Mouse (Mus musculus) lung, embryonic 16.5 days (tissue): ENCODE results near the gene Gm49391. TPM values are rescaled to one million over a fixed set of nuclear protein-coding genes. Genes with fewer than 3 reads are reported as not detected.
A peak's percentile ranks its signal among the peaks of the same experiment; 100 is the strongest.
"Not testable (repeated sequence)": the region's sequence is repeated elsewhere in the genome, so short reads cannot be mapped to it uniquely, and the experiment has no call there.

Experiments used
- ATAC-seq: fragments of 200-750 bp; cut with Nextera tagmentation; 2 replicates; pipeline ENCODE4 v1.8.0; 2017; ENCODE audit warnings: low read depth, mild to moderate bottlenecking, moderate library complexity
- H3K27ac ChIP-seq: fragments of 300-500 bp; sonication (generic); 2 replicates; pipeline ENCODE4 v1.5.1; 2014; ENCODE audit warnings: mild to moderate bottlenecking, control low read depth, low read length
- H3K27me3 ChIP-seq: fragments of 300-500 bp; sonication (generic); 2 replicates; pipeline ENCODE4 v1.6.1; 2014; ENCODE audit warnings: low read depth, low read length, mixed read lengths; ENCODE audit not compliant: control insufficient read depth, insufficient read depth
- H3K36me3 ChIP-seq: fragments of 300-500 bp; sonication (generic); 2 replicates; pipeline ENCODE4 v1.6.1; 2014; ENCODE audit warnings: low read length; ENCODE audit not compliant: control insufficient read depth, insufficient read depth
- H3K4me1 ChIP-seq: fragments of 300-500 bp; sonication (generic); replicated peaks from 2 replicates; pipeline ENCODE4 v1.6.1; 2014; ENCODE audit warnings: low read length, mixed read lengths; ENCODE audit not compliant: control insufficient read depth, insufficient read depth
- H3K4me2 ChIP-seq: fragments of 300-500 bp; sonication (generic); 2 replicates; pipeline ENCODE4 v1.6.1; 2014; ENCODE audit warnings: low read depth, low read length, control low read depth
- H3K4me3 ChIP-seq: fragments of 300-500 bp; sonication (generic); 2 replicates; pipeline ENCODE4 v1.5.1; 2014; ENCODE audit warnings: mild to moderate bottlenecking, low read length, control low read depth
- H3K9ac ChIP-seq: fragments of 300-500 bp; sonication (generic); 2 replicates; pipeline ENCODE4 v1.6.1; 2014; ENCODE audit warnings: low read length, control low read depth
- H3K9me3 ChIP-seq: fragments of 300-500 bp; sonication (generic); 2 replicates; pipeline ENCODE4 v1.6.1; 2016; ENCODE audit warnings: low read length; ENCODE audit not compliant: control insufficient read depth
- WGBS: fragments of 180-500 bp; shearing (Covaris S2); extraction: QIAGEN DNeasy Blood & Tissue Kit; methylation state at CpG from one replicate; pipeline ENCODE4 v1.1.7; 2014; 5-methylcytosine and 5-hydroxymethylcytosine counted together
- polyA plus RNA-seq: library from polyadenylated mRNA; unstranded; fragments of >200 nt; fragmentation: Nextera tagmentation; extraction: Ambion mirVana; gene quantifications from 2 replicates; pipeline ENCODE4 v1.2.1, GENCODE M21; 2015

The Gm49391 gene
- polyA plus RNA-seq: 2.4 and 5.5 TPM in 2 replicates

DNA sequence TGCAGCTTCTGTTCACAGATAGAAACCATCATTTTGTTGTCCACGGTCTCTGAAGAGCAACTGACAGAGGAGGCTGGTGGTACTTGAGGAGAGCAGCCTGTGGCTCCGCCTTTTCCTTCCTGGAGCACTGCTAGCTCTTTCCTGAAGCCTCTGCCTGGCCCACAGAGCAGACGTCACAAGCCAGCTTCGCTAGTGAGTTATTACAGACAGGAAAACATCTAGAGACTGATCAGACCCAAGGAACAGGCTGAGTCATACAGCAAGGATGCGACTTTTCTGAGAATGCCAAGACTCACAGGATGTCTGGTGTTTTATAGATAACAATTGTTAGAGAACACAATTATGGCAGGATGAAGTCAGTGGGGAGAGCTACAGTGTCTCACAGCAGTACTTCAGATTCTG lies at the start of gene Gm49391, which contains the start of gene Ctla2a:
Gene Gm49391, minus strand, starts transcription at position 72 of the 402 bp plus-strand sequence.
Gene Ctla2a, minus strand, starts transcription at position 126 of the 402 bp plus-strand sequence.
- no peak within 1 kb of the TSS for H3K4me2 ChIP-seq
- WGBS: 51% methylated on average over 5 of the region's 5 CpGs
- no peak within 1 kb of the TSS for H3K4me3 ChIP-seq
- no peaks in the 10 kb centered on the region for H3K27me3 ChIP-seq
- H3K36me3 ChIP-seq: no peaks in the 10 kb centered on the region
- no peak within 1 kb of the TSS for H3K9ac ChIP-seq
- H3K27ac ChIP-seq: peak within 1 kb of the TSS; percentile 53
- no peaks in the 10 kb centered on the region for H3K9me3 ChIP-seq
- H3K4me1 ChIP-seq: no peaks in the 10 kb centered on the region
- peak; percentile 95 for ATAC-seq

DNA sequence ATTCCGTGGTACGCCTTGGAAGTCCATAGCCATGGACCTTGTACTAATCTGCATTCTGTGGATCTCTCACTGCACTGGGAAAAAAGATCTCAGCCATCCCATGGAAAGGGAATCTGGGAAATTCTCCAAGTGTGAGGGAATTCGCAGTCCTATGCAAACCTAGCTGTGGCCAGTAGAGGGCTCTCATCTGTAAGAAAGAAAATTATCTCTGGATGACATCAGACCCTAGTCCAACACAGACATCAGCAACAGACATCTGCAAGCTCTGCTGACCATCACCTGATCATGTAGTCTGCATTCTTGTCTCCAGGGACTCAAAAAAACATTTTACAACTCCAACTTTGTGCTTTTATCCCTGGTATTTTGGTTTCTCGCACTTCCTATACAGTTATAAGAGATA lies 35.9 kb upstream of the Gm49391 start:
- H3K4me1 ChIP-seq, H3K36me3 ChIP-seq, H3K4me3 ChIP-seq, H3K27ac ChIP-seq, H3K4me2 ChIP-seq, ATAC-seq, H3K9ac ChIP-seq, H3K27me3 ChIP-seq, H3K9me3 ChIP-seq: not testable (repeated sequence)
- 70% methylated on average over 4 of the region's 4 CpGs for WGBS

GRCm38 (mm10) chr13:60963985-60964384 lies 27.6 kb upstream of the Gm49391 start:
- not testable (repeated sequence) for H3K4me1 ChIP-seq, H3K27me3 ChIP-seq, H3K4me2 ChIP-seq, H3K27ac ChIP-seq, H3K9me3 ChIP-seq, ATAC-seq, H3K9ac ChIP-seq, H3K36me3 ChIP-seq, H3K4me3 ChIP-seq
- 19% methylated on average over 5 of the region's 5 CpGs for WGBS

GRCm38 (mm10) chr13:60961706-60962105 lies 25.3 kb upstream of the Gm49391 start:
- H3K27me3 ChIP-seq: no peaks in the 10 kb centered on the region
- ATAC-seq: no peak
- H3K9me3 ChIP-seq: peaks cover 2% of the 10 kb centered on the region; the same call in 1 of the 2 replicates
- no peak overlapping the region for H3K27ac ChIP-seq
- H3K9ac ChIP-seq: no peak overlapping the region
- H3K36me3 ChIP-seq: no peaks in the 10 kb centered on the region
- H3K4me3 ChIP-seq: no peak overlapping the region
- WGBS: 65% methylated on average over 5 of the region's 5 CpGs
- H3K4me1 ChIP-seq: no peaks in the 10 kb centered on the region
- H3K4me2 ChIP-seq: no peak overlapping the region

DNA sequence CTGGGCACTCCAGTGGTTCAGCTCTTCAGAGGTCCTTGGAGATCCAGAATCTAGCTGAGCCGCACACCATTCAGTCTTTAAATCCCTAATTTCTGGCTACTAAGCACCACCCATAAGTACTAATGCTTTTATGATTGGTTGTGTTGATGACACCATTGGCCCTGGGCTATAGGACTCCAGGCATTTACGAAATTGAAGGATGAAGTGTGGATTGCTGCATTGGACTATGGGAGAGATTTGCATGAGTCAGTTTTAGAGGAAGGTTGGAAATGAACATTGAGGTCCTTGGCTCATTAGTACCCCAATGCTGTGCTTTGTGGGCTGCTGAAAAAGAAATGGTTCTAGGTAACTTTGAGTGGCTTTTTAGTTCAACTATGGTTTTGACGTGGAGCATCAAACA lies 5.5 kb upstream of the Gm49391 start, which contains the start of gene Tpbpa:
Gene Tpbpa, minus strand, starts transcription at position 101 of the 400 bp plus-strand sequence.
- 66% methylated on average over 3 of the region's 3 CpGs for WGBS
- H3K4me2 ChIP-seq, H3K27me3 ChIP-seq, H3K9ac ChIP-seq, H3K9me3 ChIP-seq, H3K27ac ChIP-seq, H3K36me3 ChIP-seq, H3K4me3 ChIP-seq, ATAC-seq, H3K4me1 ChIP-seq: not testable (repeated sequence)

- not testable (repeated sequence) for H3K4me2 ChIP-seq
Observed at GRCm38 (mm10) chr13:60935490-60935889, 881 bp downstream of the Gm49391 start, which contains the start of gene Gm49393. Gene Gm49393, minus strand, starts transcription at chr13:60935590.

GRCm38 (mm10) chr13:60904780-60905179 lies 31.6 kb downstream of the Gm49391 start, which contains the start of gene Tpbpb:
Gene Tpbpb, minus strand, starts transcription at chr13:60904880.
- not testable (repeated sequence) for H3K4me1 ChIP-seq, H3K27me3 ChIP-seq, ATAC-seq, H3K27ac ChIP-seq, H3K9ac ChIP-seq, H3K9me3 ChIP-seq, H3K36me3 ChIP-seq, H3K4me2 ChIP-seq, H3K4me3 ChIP-seq
- WGBS: 78% methylated on average over 2 of the region's 2 CpGs

More at GRCm38 (mm10) chr13:60935490-60935889, 881 bp downstream of the Gm49391 start, which contains the start of gene Gm49393:
- not testable (repeated sequence) for H3K4me3 ChIP-seq, H3K27me3 ChIP-seq, H3K36me3 ChIP-seq, ATAC-seq, H3K9me3 ChIP-seq, H3K27ac ChIP-seq, H3K9ac ChIP-seq, H3K4me1 ChIP-seq
- WGBS: 64% methylated on average over 2 of the region's 2 CpGs

GRCm38 (mm10) chr13:60897328-60897727 lies 39.0 kb downstream of the Gm49391 start, which contains the start of gene Ctla2b:
Gene Ctla2b, minus strand, starts transcription at chr13:60897447.
- H3K36me3 ChIP-seq: no peaks in the 10 kb centered on the region
- H3K9ac ChIP-seq: no peak within 1 kb of the TSS
- H3K4me3 ChIP-seq: no peak within 1 kb of the TSS
- no peaks in the 10 kb centered on the region for H3K4me1 ChIP-seq
- H3K27me3 ChIP-seq: no peaks in the 10 kb centered on the region
- no peak within 1 kb of the TSS for H3K4me2 ChIP-seq
- ATAC-seq: peak; percentile 92
- 66% methylated on average over 3 of the region's 3 CpGs for WGBS
- H3K9me3 ChIP-seq: no peaks in the 10 kb centered on the region; the same call in 1 of the 2 replicates
- H3K27ac ChIP-seq: peak within 1 kb of the TSS; percentile 57

GRCm38 (mm10) chr13:60896794-60897193 lies 39.6 kb downstream of the Gm49391 start, which contains the start of gene Gm49392:
Gene Gm49392, minus strand, starts transcription at chr13:60896894.
- H3K27ac ChIP-seq: peak within 1 kb of the TSS; percentile 57
- H3K4me3 ChIP-seq, H3K36me3 ChIP-seq, H3K9ac ChIP-seq, H3K4me1 ChIP-seq, H3K9me3 ChIP-seq, ATAC-seq, H3K4me2 ChIP-seq, H3K27me3 ChIP-seq: not testable (repeated sequence)
- WGBS: 73% methylated on average over 8 of the region's 8 CpGs
